Mouse (Mus musculus): ENCODE results near the gene Sowahd.

DNA sequence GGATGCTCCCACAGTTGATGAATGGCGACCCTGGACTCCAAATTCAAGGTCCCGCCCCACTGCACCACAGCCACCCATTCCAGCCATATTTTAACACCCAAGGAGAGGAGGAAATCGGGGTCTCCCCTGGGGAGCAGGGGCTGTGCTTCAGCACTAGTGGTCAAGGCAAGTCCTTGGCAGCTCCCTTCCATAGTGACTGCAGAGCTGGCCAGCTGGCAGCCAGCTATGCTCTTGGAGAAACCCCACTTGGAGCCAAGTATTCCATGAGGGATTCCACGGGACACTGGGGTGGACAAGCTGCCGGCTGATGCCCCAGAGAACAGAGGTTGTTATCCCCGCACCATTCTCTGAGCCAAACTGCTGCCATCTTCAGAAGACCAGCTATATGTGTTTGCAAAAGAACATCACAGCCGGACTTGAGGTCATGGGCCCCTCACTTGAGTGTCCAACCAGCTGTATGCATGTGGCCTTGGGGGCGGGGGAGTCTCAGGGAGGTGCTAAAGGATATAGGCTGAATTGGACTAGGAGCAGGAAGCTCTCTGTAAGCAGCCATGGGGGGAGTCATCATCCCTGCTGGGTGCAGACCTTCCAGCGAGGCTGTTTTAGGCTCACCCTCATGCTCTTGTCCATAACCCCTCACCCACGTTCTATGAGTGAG lies 24.9 kb upstream of the Sowahd start:
- TF ChIP-seq CTCF (IDR thresholded peaks at IDR 0.05; ENCODE audit: extremely low read depth, insufficient read depth, low read length), result no peak
- no peak for TF ChIP-seq POLR2A (IDR thresholded peaks at IDR 0.05; ENCODE audit: extremely low read depth, insufficient read depth, low read length)

Measured in cortical plate, adult 2 months (tissue).